Mouse (Mus musculus) layer of hippocampus, postnatal 36 days (tissue): ENCODE measurements at regions not wholly inside any gene's neighbourhood (a gene's known extent, or its start where the extent isn't known, plus 50 kb on each side); places are given as distances from the start of the nearest gene placed in this dataset.
"Not testable (repeated sequence)": the region's sequence is repeated elsewhere in the genome, so short reads cannot be mapped to it uniquely, and the experiment has no call there.

ENCODE experiments used
- DNase-seq, 2 experiments: peaks; one replicate each; pipeline ENCODE4 v3.0.0; 2022

DNA sequence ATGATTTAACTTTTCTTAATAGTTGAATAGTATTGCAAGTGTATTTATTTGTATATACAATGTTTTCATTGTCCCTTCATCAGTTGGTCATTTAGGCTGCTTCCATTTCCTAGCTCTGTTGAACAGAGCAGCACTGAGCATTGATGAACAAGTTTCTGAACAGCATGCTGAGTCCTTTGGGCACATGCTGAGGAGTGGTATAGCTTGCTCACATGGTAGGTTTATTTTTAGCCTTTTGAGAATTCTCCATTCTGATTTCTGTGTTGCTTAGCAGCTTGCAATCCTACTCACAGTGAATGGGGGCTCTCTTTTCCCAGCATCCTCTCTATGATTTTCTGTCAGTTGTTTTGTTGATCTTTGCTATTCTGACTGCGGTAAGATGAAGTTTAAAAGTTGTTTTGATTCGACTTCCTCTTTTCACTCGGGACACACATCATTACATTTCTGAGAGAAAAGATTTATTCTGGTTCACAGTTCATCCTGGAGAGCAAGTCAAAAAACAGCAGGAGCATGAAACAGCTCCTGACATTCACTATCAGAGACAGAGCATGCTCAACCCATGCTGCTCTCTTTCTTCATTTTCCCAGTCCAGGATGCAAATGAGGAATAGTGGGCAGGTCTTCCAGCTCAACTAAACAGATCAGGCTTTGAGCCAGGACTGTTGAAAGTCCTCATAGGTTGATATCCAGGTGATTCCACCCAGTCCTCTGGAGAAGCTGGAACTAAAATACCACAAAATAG is 413.1 kb downstream of the Gm37988 start:
- DNase-seq, result no peak

DNA sequence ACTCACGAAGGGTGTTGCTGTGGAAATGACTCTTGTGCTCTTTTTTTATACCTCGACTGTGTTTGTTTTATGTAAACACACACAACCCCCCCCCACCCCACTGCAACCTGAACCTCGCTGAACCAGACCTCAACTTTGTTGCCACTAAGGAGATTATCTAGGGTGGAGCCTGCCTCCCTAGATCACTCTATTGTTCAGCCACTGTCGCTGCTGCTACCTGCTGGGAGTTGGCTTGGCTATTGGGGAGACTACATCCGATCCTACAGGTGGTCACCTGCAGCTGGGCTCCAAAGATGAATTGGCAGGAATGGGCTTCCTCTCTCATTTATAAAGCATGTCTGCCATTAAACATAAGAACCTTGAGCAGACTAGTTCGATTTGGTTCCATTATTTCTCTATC is 420.2 kb downstream of the Gm37988 start:
- no peak for DNase-seq

- no peak for DNase-seq
These were observed 423.5 kb downstream of the Gm37988 start for GRCm38 (mm10) chr1:5231218-5231617.

DNA sequence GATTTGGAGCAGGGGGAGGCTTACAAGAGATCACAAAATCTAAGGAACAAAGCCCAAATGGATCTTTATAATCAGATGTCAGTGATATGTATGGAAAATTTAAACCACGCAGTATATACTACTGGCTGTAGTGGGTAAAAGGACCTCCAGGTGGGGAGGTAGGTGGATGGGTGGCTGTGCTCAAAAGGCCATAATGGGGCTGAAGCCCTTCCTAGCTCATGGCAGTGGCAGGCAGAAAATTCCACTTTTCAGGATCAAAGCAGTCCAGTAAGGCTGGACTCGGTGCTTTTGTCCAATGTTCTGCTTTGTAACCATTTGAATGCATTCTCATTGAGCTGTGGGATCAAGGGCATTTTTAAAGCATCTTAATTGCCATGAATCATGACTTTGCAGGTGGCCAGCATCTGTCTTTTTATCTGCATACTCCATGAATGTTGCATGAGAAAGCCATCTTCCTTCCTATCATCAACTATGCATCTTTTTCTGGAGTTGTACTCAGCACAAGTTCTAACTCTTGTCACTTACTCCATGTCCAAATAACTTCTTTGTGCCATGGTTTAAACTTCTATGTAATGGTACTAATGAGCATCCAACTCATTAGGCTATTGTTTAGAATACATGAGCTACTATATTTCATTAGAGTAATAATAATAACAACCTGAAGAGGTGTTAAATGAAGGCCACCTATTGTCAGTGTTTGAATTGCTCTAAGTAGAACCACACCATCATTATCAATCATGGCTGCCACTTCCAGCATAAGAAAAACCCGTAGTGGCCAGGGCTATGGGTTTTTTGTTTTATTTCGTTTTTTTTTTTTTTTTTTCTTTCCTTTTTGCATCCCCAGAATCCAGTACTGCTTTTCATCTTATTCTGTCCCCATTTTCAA is 424.5 kb downstream of the Gm37988 start:
- DNase-seq, result no peak

GRCm38 (mm10) chr1:5232847-5233245 is 425.2 kb downstream of the Gm37988 start:
- no peak for DNase-seq

GRCm38 (mm10) chr1:5243186-5243585 is 435.5 kb downstream of the Gm37988 start:
- DNase-seq, result peak; percentile 63 to 66

- not testable (repeated sequence) for DNase-seq
These were observed 453.2 kb downstream of the Gm37988 start for GRCm38 (mm10) chr1:5260874-5261273.

- not testable (repeated sequence) for DNase-seq
These were observed 453.6 kb downstream of the Gm37988 start for GRCm38 (mm10) chr1:5261297-5261696.

- no peak for DNase-seq
These were observed 466.2 kb downstream of the Gm37988 start for GRCm38 (mm10) chr1:5273938-5274337.

DNA sequence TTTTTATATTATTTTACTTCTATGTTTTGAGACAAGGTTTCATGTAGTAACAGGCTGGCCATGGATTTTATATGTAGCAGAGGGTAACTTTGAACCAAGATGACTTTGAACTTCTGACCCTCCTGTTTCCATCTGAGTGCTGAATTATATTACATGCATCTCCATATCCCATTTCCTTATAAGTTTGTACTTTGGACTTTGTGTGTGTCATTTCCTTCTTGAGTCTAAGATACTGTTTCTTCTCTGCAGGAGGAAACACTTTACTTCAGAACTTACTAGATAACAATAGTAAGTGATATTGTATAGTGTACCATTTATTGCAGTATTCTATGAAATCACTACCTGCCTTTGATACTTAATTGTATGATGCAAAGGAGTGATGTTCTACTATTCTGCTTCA is 486.9 kb downstream of the Gm37988 start:
- DNase-seq, result no peak

DNA sequence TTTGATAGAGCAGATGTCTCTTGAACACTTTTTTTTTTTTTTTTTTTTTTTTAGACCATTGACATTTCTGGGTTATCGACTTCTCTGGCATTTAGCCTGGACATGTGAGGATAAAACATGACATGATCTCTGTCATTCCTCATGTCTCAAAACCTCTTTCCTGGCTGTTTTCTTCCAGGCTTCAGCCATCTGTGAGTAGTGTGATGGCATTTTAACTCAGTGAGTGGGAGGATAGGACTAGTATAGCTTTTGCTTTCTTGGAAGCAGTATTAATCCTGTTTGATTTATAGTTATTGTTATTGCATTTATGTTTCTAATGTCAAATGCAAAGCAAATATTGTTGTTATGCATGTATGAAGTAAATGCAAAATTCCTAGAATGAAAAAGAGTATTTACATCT is 489.9 kb downstream of the Gm37988 start:
- DNase-seq, result no peak

GRCm38 (mm10) chr1:5311656-5312055 is 504.0 kb downstream of the Gm37988 start:
- no peak for DNase-seq

- no peak for DNase-seq
These were observed 508.1 kb downstream of the Gm37988 start for GRCm38 (mm10) chr1:5315839-5316238.

DNA sequence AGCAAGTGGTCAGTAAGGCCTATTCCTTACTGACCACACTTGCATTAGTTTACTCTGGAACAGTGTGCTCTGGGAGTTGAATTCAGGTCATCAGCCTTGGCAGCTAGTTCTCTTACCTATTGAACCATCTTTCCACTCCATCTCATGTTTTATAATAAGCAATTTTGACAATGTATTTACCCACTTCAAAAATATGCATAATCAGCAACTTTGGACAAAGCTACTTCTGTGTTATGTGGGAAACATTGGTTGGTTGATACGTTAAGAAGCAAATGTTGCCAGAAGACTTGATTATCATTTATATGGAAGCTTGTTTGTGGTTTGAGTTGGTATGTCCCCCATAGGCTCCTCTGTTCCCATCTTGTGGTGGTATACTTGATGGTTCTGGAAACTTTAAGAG is 509.4 kb downstream of the Gm37988 start:
- DNase-seq, result no peak

DNA sequence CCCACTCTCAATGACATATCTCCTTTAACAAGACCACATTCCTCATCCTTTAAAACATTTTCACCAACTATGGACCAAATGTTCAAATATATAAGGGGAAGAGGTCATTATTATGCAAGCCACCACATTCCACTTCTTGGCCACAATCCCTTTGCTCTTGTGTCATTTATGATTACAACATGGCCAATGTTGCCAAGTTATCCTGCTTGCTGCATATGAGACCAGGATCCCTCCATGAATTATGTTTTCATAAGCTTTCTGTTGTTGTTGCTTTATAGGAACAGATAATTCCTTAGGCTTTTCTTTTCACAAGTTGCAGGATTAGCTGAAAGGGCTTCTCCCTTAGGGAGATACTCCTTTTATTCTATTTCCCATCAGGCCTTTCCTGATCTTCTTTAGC is 518.6 kb downstream of the Gm37988 start:
- no peak for DNase-seq
